Mouse (Mus musculus) thymus, postnatal 10 days (tissue): ENCODE data around the gene Dyrk1a.

ENCODE experiments used
- DNase-seq, 2 experiments: peaks; one replicate each; pipeline ENCODE4 v3.0.0; 2021; ENCODE audit warnings: low spot score in 2 of 2

The Dyrk1a gene

DNA sequence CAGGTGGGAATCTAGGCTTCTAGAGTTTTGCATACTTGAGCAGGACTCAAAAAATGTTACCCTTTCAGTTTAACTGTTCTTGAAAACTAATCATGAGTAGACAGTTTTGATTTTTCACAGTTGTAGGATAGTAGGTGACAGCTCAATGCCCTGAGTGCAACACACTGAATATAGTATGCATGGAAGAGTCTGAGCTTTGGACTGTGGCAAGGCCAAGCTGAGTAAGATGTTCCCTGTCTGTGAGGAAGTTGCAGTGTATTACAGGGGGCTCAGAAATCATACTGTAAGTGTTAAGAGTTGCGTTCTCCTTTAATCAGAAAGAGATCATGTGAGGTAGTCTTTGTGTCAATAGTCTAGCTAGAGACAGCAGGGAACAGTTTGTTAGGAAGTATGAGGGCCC is 20.4 kb downstream of the Dyrk1a start:
- no peak for DNase-seq

DNA sequence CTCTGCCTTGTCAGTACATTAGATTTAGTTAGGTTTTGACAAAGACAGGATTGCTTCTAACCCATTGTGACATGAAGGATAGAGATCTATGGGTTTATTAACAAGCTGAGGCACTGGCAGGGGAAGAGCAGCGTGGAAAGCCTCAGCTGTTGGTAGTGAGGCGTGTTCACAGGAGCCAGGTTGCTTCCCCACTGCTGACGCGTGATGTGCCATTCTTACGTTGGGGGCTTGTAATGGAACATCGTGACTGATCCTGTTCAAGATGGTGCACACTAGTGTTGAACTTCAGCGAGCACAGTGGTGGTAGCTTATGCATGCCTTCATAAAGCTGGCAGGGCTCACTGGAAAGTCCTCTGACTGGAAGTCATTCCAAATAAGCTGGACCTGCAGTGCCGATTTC is 21.2 kb downstream of the Dyrk1a start:
- no peak for DNase-seq

DNA sequence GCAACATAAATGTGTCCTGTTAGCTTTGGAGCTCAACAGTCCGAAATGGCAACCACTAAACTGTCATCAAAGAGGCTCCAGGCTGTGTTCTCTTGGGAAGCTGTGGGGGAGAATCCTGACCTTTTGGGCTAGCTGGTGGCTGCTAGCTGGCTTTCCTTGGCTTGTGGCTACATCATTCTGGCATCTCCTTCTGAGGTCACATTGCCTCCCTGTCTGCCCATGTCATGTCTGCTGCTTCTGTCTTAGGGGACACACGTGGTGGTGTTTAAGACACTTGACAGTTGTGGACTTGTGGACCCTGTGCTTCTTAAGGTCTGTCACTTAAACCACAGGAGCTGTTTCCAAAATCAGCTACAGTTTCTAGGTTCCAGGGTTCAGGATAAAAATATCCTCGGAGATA is 21.7 kb downstream of the Dyrk1a start:
- no peak for DNase-seq

DNA sequence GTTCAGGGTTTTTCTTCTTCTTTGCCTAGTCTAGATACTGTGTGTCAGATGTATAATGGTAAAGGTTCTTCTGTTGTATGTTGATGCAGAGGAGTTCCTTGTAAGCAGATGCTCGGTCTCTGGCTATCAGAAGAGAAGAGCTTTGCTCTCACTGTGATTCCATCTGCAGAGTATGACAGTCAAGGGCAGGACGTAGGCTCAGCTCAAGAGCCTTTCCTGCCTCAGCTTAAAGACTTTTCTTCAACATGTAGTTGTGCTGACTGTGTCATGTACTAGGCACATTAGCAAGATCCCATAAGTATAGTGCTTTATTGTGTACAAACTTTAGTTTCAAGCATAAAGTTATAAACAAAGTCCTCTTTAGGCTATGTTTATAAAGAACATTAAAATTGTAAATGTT is 26.8 kb downstream of the Dyrk1a start:
- no peak for DNase-seq

DNA sequence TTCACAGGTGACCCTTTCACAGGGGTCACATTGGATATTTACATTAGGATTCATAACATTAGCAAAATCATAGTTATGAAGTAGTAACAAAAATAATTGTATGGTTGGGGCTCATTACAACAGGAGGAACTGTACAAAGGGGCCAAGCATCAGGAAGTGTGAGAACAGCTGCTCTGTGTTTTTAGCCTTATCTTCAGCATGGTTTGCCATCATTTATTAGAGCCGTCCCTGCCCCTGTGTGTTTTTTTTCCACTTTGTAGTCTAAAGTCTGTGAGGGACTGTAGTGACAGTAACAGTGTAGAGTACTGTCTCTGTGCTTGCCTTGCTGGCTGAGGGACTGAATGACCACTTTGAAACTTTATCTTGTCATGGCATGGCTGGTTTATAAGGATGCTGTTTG is 27.8 kb downstream of the Dyrk1a start:
- DNase-seq: no peak

DNA sequence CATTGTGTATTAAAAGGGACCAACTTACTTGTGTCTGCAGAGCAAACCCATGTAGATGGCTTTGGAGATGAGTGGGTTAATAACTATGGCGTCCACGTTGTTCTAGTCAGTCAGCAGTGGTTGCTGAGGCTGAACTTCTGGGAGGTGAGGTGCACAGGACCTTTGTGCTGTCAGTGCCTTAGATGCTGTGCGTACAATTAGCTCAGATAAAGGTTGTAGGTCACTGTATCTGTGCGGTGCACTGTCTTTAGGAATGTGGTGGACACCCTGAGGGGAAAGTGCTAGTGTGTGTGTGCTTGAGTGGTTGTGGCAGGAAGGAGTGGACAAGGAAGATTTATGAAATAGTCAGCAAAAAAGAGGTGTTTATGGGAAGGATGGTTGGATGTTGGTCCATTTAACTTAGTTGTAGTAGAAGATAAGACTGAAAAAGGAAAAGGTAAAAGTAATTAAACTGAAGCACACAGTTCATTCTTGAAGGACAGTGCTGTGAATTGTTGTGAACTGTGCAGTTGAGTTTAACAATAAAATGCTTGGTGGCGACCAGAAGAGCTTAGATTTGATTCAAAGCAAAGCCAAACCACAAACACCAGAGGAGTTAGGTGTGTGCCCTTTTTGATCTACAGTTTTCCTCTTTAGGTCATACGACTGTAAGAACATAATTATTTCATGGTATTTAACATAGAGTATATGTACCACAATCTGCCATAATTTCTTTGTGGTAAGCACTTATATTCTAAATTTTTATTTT is 30.3 kb downstream of the Dyrk1a start:
- DNase-seq: no peak

DNA sequence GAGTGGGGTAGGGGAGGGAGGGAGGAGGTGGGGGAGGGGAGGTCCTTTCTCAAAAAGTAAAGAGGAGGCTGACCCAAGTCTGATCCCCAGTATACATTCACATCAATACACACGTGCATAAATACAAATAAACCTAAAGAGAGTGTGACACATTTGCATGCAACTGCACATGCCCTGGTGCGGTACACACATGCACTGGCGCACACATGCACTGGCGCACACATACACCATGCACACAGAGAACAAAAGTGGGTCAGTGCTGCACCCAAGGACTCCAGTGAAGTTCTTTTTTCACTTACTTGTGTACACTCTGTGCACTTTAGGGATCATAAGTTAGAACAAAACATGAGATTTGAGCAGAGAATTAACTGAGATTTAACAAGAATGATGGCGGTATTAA is 31.3 kb downstream of the Dyrk1a start:
- DNase-seq: no peak

DNA sequence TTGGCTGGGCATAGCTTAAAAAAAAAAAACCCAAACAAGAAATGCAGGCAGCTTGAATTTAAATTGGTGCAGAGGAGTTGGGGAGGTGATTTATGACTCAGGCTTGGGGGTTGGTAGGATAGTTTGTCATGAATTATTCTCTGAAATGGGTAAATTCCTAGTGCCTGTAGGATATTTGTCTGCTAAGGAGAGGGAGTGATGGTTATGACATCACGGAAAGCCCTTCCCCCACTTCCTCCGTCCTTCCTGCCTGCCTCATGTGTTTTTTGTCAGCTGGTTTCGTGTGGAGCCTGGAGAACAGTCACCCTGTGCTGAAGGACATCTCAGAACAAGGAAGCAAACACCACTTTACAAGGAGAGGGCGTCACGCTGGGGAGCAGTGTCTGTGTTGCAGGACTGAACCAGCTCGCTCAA is 31.7 kb downstream of the Dyrk1a start:
- peak; percentile 48 to 58 for DNase-seq

DNA sequence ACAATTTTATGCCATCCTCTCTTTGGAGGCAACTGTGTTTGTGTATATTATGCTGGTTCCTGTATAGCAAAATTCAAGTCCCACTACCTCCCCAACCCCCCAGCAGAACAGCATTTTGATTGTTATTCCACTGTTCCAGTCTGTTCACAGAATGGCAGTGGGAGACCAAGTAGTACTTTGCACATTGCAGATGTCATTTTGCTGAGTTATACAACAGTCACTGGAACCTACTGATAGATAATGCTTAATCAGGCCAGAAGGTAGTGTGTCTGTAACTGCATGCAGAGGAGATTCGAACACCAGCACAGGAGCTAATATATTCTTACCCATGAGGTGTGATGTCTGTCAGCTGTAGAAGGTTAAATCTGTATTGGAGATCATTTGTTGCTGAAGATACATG is 32.4 kb downstream of the Dyrk1a start:
- DNase-seq: no peak

DNA sequence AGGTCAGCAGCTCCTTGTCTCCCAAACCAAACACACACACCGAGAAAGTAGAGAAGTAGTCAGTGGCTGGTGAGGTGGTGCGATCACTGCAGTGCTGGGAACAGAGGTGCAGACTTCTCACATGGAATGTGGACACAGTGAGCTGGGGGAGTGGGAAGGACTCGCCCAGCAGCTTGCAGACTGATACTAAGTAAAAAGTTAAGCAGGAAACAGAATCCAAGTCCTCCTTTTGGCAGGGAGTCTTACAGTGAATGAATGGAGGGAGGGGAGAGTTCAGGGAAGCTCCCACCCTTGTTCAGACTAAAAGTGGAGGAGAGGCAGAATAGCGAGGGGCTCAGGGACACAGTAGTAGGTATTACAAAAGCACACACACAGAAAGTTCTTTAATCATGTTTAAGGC is 32.9 kb downstream of the Dyrk1a start:
- DNase-seq: no peak

DNA sequence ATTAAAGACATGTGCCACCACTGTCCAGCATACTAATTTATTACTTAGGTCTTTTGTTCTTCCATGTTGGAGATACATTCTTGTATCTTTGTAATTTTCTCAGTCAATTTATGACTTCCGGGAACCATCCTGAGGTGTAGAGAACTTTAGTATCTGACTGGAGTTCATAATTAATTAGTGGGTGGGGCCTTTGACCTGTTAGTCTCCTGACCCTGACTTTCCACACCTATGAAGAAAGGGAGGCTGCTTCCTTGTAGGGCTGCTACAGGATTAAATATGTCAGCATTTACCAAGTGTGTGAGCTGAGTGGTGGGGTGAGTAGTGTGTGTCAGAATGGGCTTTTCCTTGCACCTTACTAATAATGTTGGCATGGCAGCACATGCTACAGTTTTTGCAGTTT is 36.4 kb downstream of the Dyrk1a start:
- DNase-seq: no peak

DNA sequence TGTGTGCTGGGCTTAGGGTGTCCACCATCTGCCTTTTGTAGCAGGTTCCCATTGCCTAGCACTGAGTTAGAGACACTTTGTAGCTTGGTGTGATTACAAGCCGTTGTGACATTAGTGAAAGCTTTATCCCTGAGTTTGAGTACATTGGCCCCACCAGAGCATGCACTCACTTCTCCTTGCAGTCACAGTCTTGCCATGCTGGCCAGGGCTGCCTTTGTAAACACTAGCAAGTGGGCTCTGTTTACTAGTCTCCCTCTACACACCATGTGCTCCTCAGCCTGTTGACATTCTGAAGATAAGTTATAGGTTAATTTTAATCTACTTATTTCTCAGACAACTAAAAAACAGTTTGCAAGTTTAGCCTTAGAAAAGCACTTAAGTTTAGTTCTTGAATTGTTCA is 37.7 kb downstream of the Dyrk1a start:
- no peak for DNase-seq

DNA sequence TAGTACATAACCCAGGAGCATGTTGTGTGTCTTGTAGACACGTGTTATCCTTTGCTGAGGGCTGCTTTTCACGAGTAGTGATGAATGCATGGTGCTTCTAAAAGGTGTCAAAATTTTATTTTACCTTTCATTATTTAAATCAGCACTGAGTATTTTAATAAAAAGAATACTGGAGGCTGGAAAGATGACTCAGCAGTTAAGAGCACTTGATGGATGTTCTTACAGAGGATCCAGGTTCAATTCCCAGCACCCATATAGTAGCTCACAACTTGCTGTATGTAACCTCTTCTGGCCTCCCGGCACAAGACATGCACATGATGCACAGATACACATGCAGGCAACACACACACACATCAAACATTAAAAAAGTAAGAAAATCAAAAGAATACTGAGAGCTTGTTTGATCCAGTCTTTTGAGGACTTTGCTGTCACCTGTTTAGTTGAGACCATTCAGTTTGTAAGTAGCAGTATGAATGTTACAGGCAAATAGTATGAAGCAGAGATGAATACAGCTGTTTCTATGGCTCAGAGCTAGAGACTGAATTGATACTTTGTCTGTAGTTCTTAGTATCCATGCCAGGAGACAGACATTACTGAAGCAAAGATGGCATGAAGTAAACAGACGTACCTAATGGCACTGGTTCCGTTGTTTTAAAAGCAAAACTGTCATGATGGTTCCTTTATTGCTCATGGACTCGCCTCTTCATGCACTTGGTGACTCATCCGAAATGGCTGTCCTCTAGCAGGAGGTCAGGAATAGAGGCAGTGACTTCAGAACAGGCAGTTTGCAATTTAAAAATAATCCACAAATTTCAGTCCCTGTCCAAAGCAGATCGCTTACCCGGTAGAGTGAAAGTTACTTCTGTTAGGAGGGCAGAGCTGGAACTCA is 39.1 kb downstream of the Dyrk1a start:
- no peak for DNase-seq

DNA sequence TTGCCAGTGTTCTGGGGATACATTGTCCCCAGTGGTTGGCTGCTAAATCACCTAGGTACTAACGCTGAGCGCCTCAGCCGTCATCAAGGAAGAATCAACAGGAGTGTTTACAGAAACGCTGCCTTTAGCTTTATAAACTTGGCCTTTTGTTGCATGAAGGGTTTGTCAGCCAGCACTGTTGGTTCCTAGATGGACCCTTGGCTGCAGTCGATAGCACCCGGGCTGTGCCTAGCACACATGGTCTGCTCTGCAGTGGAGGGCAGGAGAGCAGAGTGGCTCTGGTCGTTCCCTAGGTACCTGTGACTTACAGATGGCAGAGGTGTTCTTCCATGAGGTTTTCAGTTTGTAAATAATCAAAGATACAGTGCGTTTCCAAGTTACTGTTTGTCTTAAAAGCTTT is 42.8 kb downstream of the Dyrk1a start:
- DNase-seq: no peak

DNA sequence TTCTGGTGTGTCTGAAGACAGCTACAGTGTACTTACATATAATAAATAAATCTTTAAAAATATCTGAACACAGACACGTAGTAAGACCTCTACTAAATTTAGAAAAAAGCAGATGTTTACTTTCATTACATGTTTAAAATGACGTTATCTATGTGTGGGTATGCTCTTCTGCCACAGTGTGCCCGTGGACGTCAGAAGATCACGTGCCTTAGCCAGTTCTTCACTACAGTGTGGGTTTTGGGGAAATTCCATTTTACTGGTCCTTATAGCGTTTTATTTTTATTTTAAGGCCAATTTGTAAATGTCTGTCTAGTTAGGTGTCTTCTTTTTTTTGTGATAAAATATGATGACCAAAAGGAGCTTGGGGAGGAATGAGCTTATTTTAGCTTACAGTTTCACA is 47.4 kb downstream of the Dyrk1a start:
- DNase-seq: no peak

DNA sequence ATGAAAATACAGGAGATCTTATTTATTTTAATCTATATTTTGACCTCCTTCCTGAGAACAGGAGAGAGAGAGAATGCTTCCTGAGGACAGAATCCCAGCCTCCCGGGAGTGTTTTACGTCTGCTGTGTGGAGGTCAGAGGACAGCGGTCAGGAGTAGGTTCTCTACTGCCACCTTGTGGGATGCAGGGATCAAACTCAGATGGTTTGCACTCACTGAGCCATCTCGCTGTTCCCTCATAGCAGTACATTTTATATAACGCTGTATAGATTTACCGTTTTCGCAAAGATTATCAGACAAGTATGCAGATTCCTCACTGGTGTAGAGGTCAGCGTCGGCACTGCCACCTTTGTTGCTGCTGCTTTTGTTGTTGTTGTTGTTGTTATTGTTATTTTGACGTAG is 48.7 kb downstream of the Dyrk1a start:
- DNase-seq: peak in 1 of 2 experiments; percentile 61

DNA sequence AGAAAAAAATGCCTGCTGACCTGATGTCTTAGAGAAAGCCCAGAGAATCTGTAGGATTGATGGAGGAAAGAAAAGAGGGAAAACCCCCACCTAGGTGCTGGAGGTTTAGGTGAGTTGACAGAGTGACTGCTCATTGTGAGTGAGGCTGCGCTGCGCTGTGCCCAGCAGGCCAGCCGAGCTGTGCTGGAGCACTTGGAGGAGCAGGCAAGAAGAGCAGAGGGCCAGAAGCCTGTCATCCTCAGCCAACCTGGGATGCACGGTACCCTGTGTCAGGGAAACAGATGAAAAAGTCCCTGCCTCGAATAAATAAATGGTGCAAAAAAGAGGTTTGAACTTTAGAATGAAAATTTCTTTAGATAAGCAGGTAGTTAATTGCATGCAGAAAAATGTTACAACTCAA is 49.5 kb downstream of the Dyrk1a start:
- no peak for DNase-seq

DNA sequence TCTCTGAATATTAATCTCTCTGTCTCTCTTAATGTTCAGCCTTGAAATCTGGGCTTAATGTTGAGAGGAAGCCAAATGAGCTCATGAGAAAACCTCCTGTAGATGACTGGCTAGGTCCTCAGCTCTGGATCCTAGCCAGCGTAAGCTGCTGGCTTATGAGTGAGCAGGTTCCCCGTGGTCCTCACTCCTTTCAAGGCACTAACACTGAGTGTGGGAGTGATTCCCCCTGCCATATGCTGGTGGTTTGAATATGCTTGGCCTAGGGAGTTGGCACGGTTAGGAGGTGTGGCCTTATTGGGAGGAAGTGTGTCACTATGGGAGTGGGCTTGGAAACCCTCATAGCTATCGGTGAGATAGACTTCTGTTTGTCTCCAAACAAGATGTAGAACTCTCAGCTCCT is 55.1 kb downstream of the Dyrk1a start:
- DNase-seq: no peak

DNA sequence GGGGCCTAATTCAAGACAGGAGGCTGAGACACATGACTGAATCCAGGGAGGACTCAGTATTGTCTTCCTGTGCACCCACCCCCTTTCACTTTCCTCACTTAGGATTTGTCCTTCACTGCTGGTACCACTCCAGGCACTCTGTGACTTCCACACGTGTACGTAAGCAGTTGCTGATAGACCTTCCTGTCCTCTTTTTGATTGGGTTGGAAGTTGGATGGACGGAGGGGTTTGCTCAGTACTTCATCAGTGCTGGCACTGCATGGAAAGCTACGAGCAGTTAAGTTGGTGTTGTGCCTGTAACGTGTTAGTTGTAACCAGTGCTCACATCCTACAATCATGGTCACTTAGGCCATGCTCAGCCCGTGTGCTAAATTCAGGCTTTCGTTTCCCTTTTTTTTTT is 55.8 kb downstream of the Dyrk1a start:
- no peak for DNase-seq

DNA sequence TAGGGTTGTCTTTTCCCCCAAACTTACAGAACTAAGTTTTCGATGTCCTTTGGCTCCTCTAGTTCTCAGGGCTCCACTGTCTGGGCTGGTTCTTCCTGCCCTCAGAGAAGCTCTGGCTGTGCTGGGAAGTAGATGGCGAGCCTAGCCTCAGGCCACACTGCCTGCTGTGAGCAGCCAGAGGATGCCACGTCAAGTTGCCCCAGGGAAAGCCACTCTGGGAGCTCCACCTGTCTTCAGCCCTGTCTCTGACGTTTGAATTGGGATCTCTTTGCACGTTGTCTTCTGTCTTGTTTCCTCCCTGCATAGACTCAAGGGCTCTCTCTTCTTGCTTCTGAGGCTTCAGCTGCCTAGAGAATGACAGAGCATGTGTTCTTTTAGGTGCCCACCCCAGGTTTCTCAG is 57.9 kb downstream of the Dyrk1a start:
- no peak for DNase-seq

DNA sequence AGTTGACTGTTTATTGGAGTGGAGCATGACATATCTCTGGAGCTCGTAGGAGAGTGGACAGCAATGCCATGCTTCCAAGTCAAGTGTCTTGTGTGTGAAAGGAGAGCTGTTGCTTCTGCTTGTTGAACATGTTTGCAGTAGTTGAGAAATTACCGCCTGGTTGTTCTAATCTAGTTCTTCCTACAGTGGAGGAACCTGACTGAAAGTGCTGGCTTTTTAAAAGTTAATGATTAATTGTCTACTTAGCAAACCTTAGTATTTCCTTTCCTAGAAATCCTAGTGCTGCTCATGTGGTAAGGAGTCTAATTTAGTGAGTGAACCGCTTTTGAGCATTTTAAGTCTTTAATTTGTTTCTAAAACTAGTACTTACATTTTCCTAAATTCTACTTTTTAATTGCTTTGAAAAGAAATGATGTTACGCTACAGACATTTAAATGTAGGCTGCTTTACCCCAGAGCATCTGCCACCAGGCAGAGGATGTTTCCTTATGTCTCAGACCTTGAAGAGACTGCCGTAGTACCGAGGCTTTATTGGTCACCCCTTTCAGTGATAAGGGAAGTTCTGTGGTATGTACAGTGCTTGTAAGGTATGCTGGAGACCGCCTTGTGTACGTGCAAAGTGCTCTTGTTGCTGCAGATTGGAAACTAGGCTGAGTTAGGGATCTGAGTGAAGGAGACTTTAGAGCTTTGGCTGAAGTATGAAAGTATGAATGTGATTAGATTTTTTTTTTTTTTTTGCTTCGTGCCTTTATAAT is 59.3 kb downstream of the Dyrk1a start:
- DNase-seq: no peak

DNA sequence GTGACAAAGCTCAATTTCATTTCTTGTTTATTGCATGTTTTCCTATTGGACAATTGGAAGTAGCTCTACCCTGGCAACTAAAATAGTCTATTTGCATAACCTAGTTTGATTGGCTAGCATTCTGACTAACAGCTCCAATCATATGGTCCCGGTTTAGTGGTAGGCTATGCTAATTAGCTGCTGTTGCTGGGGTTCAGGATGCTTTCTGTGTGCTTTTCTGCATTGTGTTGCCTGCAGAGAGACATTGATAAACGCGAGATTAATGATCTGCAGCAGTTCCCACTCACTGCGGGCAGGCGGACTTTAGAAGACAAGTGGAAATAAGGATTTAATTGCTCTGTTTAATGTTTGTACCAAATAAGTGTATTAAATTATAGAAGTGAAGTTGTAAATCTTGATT is 62.2 kb downstream of the Dyrk1a start:
- peak; percentile 40 to 44 for DNase-seq
